Comparison of ENCODE assay signal across 8 mouse cellular contexts in genomic region chr9:107278527-107279377, GRCm38 (mm10). TPM values are rescaled to one million over a fixed set of nuclear protein-coding genes. Genes with fewer than 3 reads are reported as not detected.
DNase-seq lines count a peak whose midpoint lies in the region; ATAC-seq lines count a peak whose summit lies in the region.

No protein-coding gene starts in this region.

- H3K4me1 ChIP-seq in heart, embryonic 10.5 days = peaks cover 31% of the 10 kb centered on the region
- H3K4me1 ChIP-seq in brown adipose tissue, adult 24 weeks (ENCODE audit: control insufficient read depth, insufficient read depth, insufficient read length, low read length) = peaks cover 10% of the 10 kb centered on the region
- H3K4me1 ChIP-seq in limb, embryonic 15.5 days = peaks cover 20% of the 10 kb centered on the region
- peaks cover 15% of the 10 kb centered on the region for H3K4me1 ChIP-seq in stomach, embryonic 14.5 days (ENCODE audit: control insufficient read depth, insufficient read depth, low read length)

- no peak overlapping the region for H3K4me2 ChIP-seq in limb, embryonic 15.5 days
- H3K4me2 ChIP-seq in stomach, embryonic 14.5 days (replicated peaks; ENCODE audit: low read depth, low read length) = no peak overlapping the region

- peaks cover 14% of the 10 kb centered on the region; the same call in 1 of the 2 replicates for H3K27me3 ChIP-seq in heart, embryonic 10.5 days (ENCODE audit: insufficient read depth, poor library complexity, severe bottlenecking)
- H3K27me3 ChIP-seq in limb, embryonic 15.5 days = no peaks in the 10 kb centered on the region
- H3K27me3 ChIP-seq in stomach, embryonic 14.5 days (ENCODE audit: control insufficient read depth, insufficient read depth, low read length) = no peaks in the 10 kb centered on the region

- H3K9me3 ChIP-seq in heart, embryonic 10.5 days = no peaks in the 10 kb centered on the region
- no peaks in the 10 kb centered on the region for H3K9me3 ChIP-seq in limb, embryonic 15.5 days
- no peaks in the 10 kb centered on the region for H3K9me3 ChIP-seq in stomach, embryonic 14.5 days (ENCODE audit: control insufficient read depth, low read depth, low read length)

- intact Hi-C loops in heart, postnatal 10 days (cut with DNase I) = no loop called here

- H3K36me3 ChIP-seq in heart, embryonic 10.5 days = no peaks in the 10 kb centered on the region
- H3K36me3 ChIP-seq in limb, embryonic 15.5 days = no peaks in the 10 kb centered on the region
- H3K36me3 ChIP-seq in stomach, embryonic 14.5 days (ENCODE audit: control insufficient read depth, insufficient read depth, low read length) = no peaks in the 10 kb centered on the region

- H3K9ac ChIP-seq in limb, embryonic 15.5 days = no peak overlapping the region
- no peak overlapping the region for H3K9ac ChIP-seq in stomach, embryonic 14.5 days (replicated peaks; ENCODE audit: low read depth, low read length)

- H3K4me3 ChIP-seq in heart, embryonic 10.5 days = no peak overlapping the region
- H3K4me3 ChIP-seq in brown adipose tissue, adult 24 weeks (ENCODE audit: insufficient read depth, low read depth, low read length) = no peak overlapping the region
- no peak overlapping the region for H3K4me3 ChIP-seq in limb, embryonic 15.5 days
- H3K4me3 ChIP-seq in stomach, embryonic 14.5 days (ENCODE audit: low read depth, low read length) = no peak overlapping the region

- peak; percentile 54 to 70 for DNase-seq in heart, adult 18-20 months
- DNase-seq in heart, embryonic 10.5 days (ENCODE audit: low spot score) = no peak
- peak; percentile 61 to 62 for DNase-seq in heart, postnatal 10 days
- DNase-seq in layer of hippocampus, adult 8-10 months (ENCODE audit: low spot score in 2 of 2) = no peak

- no peak overlapping the region; the same call in 1 of the 2 replicates for H3K27ac ChIP-seq in heart, embryonic 10.5 days
- H3K27ac ChIP-seq in brown adipose tissue, adult 24 weeks (replicated peaks; ENCODE audit: low read depth, low read length) = peak overlapping the region; percentile 12; the same call in 1 of the 2 replicates
- peak overlapping the region; percentile 65; the same call in 1 of the 2 replicates for H3K27ac ChIP-seq in limb, embryonic 15.5 days
- peak overlapping the region; percentile 68; the same call in 1 of the 2 replicates for H3K27ac ChIP-seq in stomach, embryonic 14.5 days (ENCODE audit: low read length)

- peak; percentile 60 for ATAC-seq in CD4-positive, CD25-positive, alpha-beta regulatory T cell, adult 4 months
- 0 out of 2 replicates have a peak, but pooled peaks have one; percentile 5 for ATAC-seq in limb, embryonic 15.5 days (ENCODE audit: insufficient number of reproducible peaks, low FRiP score, low TSS enrichment, low read depth)
- ATAC-seq in stomach, embryonic 14.5 days (ENCODE audit: insufficient number of reproducible peaks, insufficient read depth, low FRiP score, low read depth) = 0 out of 2 replicates have a peak, but pooled peaks have one; percentile 20

- WGBS in heart, embryonic 10.5 days = 44% methylated on average over 8 of the region's 8 CpGs
- 47% methylated on average over 8 of the region's 8 CpGs for WGBS in limb, embryonic 15.5 days
- WGBS in stomach, embryonic 14.5 days = 50% methylated on average over 8 of the region's 8 CpGs

RNA-seq across cellular contexts. Expression of gene Mapkapk3, which starts 10.9 kb away (rescaled TPM):
- total RNA-seq in heart, adult 18-20 months (2021) = 10 to 100 TPM; 29.4 to 30.3 TPM
- 7.1 and 10.1 TPM in 2 replicates for polyA plus RNA-seq in heart, embryonic 10.5 days (2016; fragmentation: Nextera tagmentation; extraction: Ambion mirVana)
- polyA plus RNA-seq in CD4-positive, CD25-positive, alpha-beta regulatory T cell, adult 4 months (2017; shearing (Covaris generic)) = 10 to 100 TPM; 52.7 to 58.5 TPM
- polyA plus RNA-seq in brown adipose tissue, adult 24 weeks (2012; ENCODE audit: insufficient read depth, insufficient read length, missing spikeins) = 18.4 and 23.6 TPM in 2 replicates
- total RNA-seq in heart, postnatal 10 days (2021) = 10 to 100 TPM; 22.1 to 23.3 TPM
- polyA plus RNA-seq in limb, embryonic 15.5 days (2015; fragmentation: Nextera tagmentation; extraction: Ambion mirVana) = 24.2 and 24.7 TPM in 2 replicates
- 24.8 and 27.8 TPM in 2 replicates for polyA plus RNA-seq in stomach, embryonic 14.5 days (2014; fragmentation: Nextera tagmentation; extraction: Ambion mirVana)
- 1 to 10 TPM; 1.9 to 5.1 (median 3.4) TPM for total RNA-seq in layer of hippocampus, adult 8-10 months (2022)

RNA-seq across cellular contexts. Expression of gene Cish, which starts 17.1 kb away (rescaled TPM):
- total RNA-seq in heart, adult 18-20 months (2021) = 100 to 1,000 TPM; 120 to 131 TPM
- 9.4 and 13.2 TPM in 2 replicates for polyA plus RNA-seq in heart, embryonic 10.5 days (2016; fragmentation: Nextera tagmentation; extraction: Ambion mirVana)
- polyA plus RNA-seq in CD4-positive, CD25-positive, alpha-beta regulatory T cell, adult 4 months (2017; shearing (Covaris generic)) = 100 to 1,000 TPM; 102 to 161 TPM
- 23.1 and 44.9 TPM in 2 replicates for polyA plus RNA-seq in brown adipose tissue, adult 24 weeks (2012; ENCODE audit: insufficient read depth, insufficient read length, missing spikeins)
- 100 to 1,000 TPM; 212 to 269 TPM for total RNA-seq in heart, postnatal 10 days (2021)
- polyA plus RNA-seq in limb, embryonic 15.5 days (2015; fragmentation: Nextera tagmentation; extraction: Ambion mirVana) = 9.7 and 13.9 TPM in 2 replicates
- 8.0 and 9.5 TPM in 2 replicates for polyA plus RNA-seq in stomach, embryonic 14.5 days (2014; fragmentation: Nextera tagmentation; extraction: Ambion mirVana)
- total RNA-seq in layer of hippocampus, adult 8-10 months (2022) = 1 to 10 TPM; 2.1 to 6.1 (median 2.9) TPM

RNA-seq across cellular contexts. Expression of gene Dock3, which starts 47.0 kb away (rescaled TPM):
- total RNA-seq in heart, adult 18-20 months (2021) = 10 to 100 TPM; 10.8 to 11.0 TPM
- 0.22 and 0.57 TPM in 2 replicates for polyA plus RNA-seq in heart, embryonic 10.5 days (2016; fragmentation: Nextera tagmentation; extraction: Ambion mirVana)
- under 1 TPM in 1 of 2 experiments, not detected in 1; 0.05 TPM for polyA plus RNA-seq in CD4-positive, CD25-positive, alpha-beta regulatory T cell, adult 4 months (2017; shearing (Covaris generic))
- polyA plus RNA-seq in brown adipose tissue, adult 24 weeks (2012; ENCODE audit: insufficient read depth, insufficient read length, missing spikeins) = not detected in 2 replicates
- 1 to 10 TPM; 1.1 to 1.4 TPM for total RNA-seq in heart, postnatal 10 days (2021)
- 0.41 and 0.61 TPM in 2 replicates for polyA plus RNA-seq in limb, embryonic 15.5 days (2015; fragmentation: Nextera tagmentation; extraction: Ambion mirVana)
- polyA plus RNA-seq in stomach, embryonic 14.5 days (2014; fragmentation: Nextera tagmentation; extraction: Ambion mirVana) = 0.88 and 1.6 TPM in 2 replicates
- total RNA-seq in layer of hippocampus, adult 8-10 months (2022) = 100 to 1,000 TPM; 105 to 129 (median 117) TPM

RNA-seq across cellular contexts. Expression of gene Hemk1, which starts 59.4 kb away (rescaled TPM):
- total RNA-seq in heart, adult 18-20 months (2021) = 10 to 100 TPM; 20.4 to 22.7 TPM
- 13.4 and 14.6 TPM in 2 replicates for polyA plus RNA-seq in heart, embryonic 10.5 days (2016; fragmentation: Nextera tagmentation; extraction: Ambion mirVana)
- 10 to 100 TPM; 27.8 to 29.1 TPM for polyA plus RNA-seq in CD4-positive, CD25-positive, alpha-beta regulatory T cell, adult 4 months (2017; shearing (Covaris generic))
- 52.8 and 58.3 TPM in 2 replicates for polyA plus RNA-seq in brown adipose tissue, adult 24 weeks (2012; ENCODE audit: insufficient read depth, insufficient read length, missing spikeins)
- 10 to 100 TPM; 16.8 to 17.0 TPM for total RNA-seq in heart, postnatal 10 days (2021)
- 8.8 and 10.1 TPM in 2 replicates for polyA plus RNA-seq in limb, embryonic 15.5 days (2015; fragmentation: Nextera tagmentation; extraction: Ambion mirVana)
- 12.4 and 12.9 TPM in 2 replicates for polyA plus RNA-seq in stomach, embryonic 14.5 days (2014; fragmentation: Nextera tagmentation; extraction: Ambion mirVana)
- total RNA-seq in layer of hippocampus, adult 8-10 months (2022) = 10 to 100 TPM; 15.6 to 20.6 (median 18.5) TPM

Comparison
In these comparisons a context has a peak if more than half of its experiments do, and no peak if none do; other contexts are left out.
1. DNase-seq: peak in heart, adult 18-20 months (2 of 2) and heart, postnatal 10 days (2 of 2); none in heart, embryonic 10.5 days (single experiment) and layer of hippocampus, adult 8-10 months (0 of 2).
2. ATAC-seq: peak in every context shown above with its lines; median percentile 60 in CD4-positive, CD25-positive, alpha-beta regulatory T cell, adult 4 months; 20 in stomach, embryonic 14.5 days; 5 in limb, embryonic 15.5 days.